Mouse (Mus musculus): ENCODE results near the gene Tubg2. TPM values are rescaled to one million over a fixed set of nuclear protein-coding genes. Genes with fewer than 3 reads are reported as not detected.

Tubg2 gene
- polyA plus RNA-seq, 1 experiment from 2014 or later = 4.2 TPM

Small RNAs within 50 kb of the gene (microRNA-seq; reads per million reads assigned to microRNA genes)
- gene Gm27626 = not detected

Other genes starting within 250 kb of the Tubg2 start
- gene Stat3, start 216.4 kb upstream of the Tubg2 start, polyA plus RNA-seq (2016; fragmentation: Nextera tagmentation; extraction: Ambion mirVana) = 33.7 and 41.5 TPM in 2 replicates
- 139 and 252 TPM in 2 replicates for gene Cavin1, start 185.0 kb upstream of the Tubg2 start, polyA plus RNA-seq (2016; fragmentation: Nextera tagmentation; extraction: Ambion mirVana)
- 54.4 and 66.3 TPM in 2 replicates for gene Atp6v0a1, start 146.5 kb upstream of the Tubg2 start, polyA plus RNA-seq (2016; fragmentation: Nextera tagmentation; extraction: Ambion mirVana)
- gene Naglu, start 85.9 kb upstream of the Tubg2 start, polyA plus RNA-seq (2016; fragmentation: Nextera tagmentation; extraction: Ambion mirVana) = 13.9 and 15.8 TPM in 2 replicates
- gene Hsd17b1, start 77.5 kb upstream of the Tubg2 start, polyA plus RNA-seq (2016; fragmentation: Nextera tagmentation; extraction: Ambion mirVana) = 0.21 TPM in 1 of 2 replicates, not detected in the other
- gene Coasy, start 73.3 kb upstream of the Tubg2 start, polyA plus RNA-seq (2016; fragmentation: Nextera tagmentation; extraction: Ambion mirVana) = 36.5 and 37.0 TPM in 2 replicates
- 42.6 and 52.0 TPM in 2 replicates for gene Mlx, start 68.6 kb upstream of the Tubg2 start, polyA plus RNA-seq (2016; fragmentation: Nextera tagmentation; extraction: Ambion mirVana)
- gene Psmc3ip, start 60.5 kb upstream of the Tubg2 start, polyA plus RNA-seq (2016; fragmentation: Nextera tagmentation; extraction: Ambion mirVana) = 29.6 and 40.8 TPM in 2 replicates
- gene Retreg3, start 36.0 kb upstream of the Tubg2 start, polyA plus RNA-seq (2016; fragmentation: Nextera tagmentation; extraction: Ambion mirVana) = 12.6 and 13.0 TPM in 2 replicates
- 103 and 110 TPM in 2 replicates for gene Tubg1, start 36.0 kb upstream of the Tubg2 start, polyA plus RNA-seq (2016; fragmentation: Nextera tagmentation; extraction: Ambion mirVana)
- 0.39 and 0.44 TPM in 2 replicates for gene Cntnap1, start 14.6 kb downstream of the Tubg2 start, polyA plus RNA-seq (2016; fragmentation: Nextera tagmentation; extraction: Ambion mirVana)
- 5.6 and 6.4 TPM in 2 replicates for gene Plekhh3, start 15.4 kb downstream of the Tubg2 start, polyA plus RNA-seq (2016; fragmentation: Nextera tagmentation; extraction: Ambion mirVana)
- 0.16 and 0.19 TPM in 2 replicates for gene Ccr10, start 19.5 kb downstream of the Tubg2 start, polyA plus RNA-seq (2016; fragmentation: Nextera tagmentation; extraction: Ambion mirVana)
- 12.9 and 13.3 TPM in 2 replicates for gene Ezh1, start 70.6 kb downstream of the Tubg2 start, polyA plus RNA-seq (2016; fragmentation: Nextera tagmentation; extraction: Ambion mirVana)
- 166 and 202 TPM in 2 replicates for gene Ramp2, start 90.1 kb downstream of the Tubg2 start, polyA plus RNA-seq (2016; fragmentation: Nextera tagmentation; extraction: Ambion mirVana)
- gene Vps25, start 97.8 kb downstream of the Tubg2 start, polyA plus RNA-seq (2016; fragmentation: Nextera tagmentation; extraction: Ambion mirVana) = 130 and 137 TPM in 2 replicates
- gene Wnk4, start 104.7 kb downstream of the Tubg2 start, polyA plus RNA-seq (2016; fragmentation: Nextera tagmentation; extraction: Ambion mirVana) = 13.9 and 14.8 TPM in 2 replicates
- gene Cntd1, start 123.1 kb downstream of the Tubg2 start, polyA plus RNA-seq (2016; fragmentation: Nextera tagmentation; extraction: Ambion mirVana) = 0.79 and 1.6 TPM in 2 replicates
- 189 and 198 TPM in 2 replicates for gene Coa3, start 123.2 kb downstream of the Tubg2 start, polyA plus RNA-seq (2016; fragmentation: Nextera tagmentation; extraction: Ambion mirVana)
- 148 and 165 TPM in 2 replicates for gene Becn1, start 146.4 kb downstream of the Tubg2 start, polyA plus RNA-seq (2016; fragmentation: Nextera tagmentation; extraction: Ambion mirVana)
- 151 and 177 TPM in 2 replicates for gene Psme3, start 160.3 kb downstream of the Tubg2 start, polyA plus RNA-seq (2016; fragmentation: Nextera tagmentation; extraction: Ambion mirVana)
- gene Aoc2, start 169.2 kb downstream of the Tubg2 start, polyA plus RNA-seq (2016; fragmentation: Nextera tagmentation; extraction: Ambion mirVana) = 1.3 and 1.4 TPM in 2 replicates
- 0.06 and 0.14 TPM in 2 replicates for gene Aoc3, start 174.7 kb downstream of the Tubg2 start, polyA plus RNA-seq (2016; fragmentation: Nextera tagmentation; extraction: Ambion mirVana)
- not detected in 2 replicates for gene G6pc, start 211.7 kb downstream of the Tubg2 start, polyA plus RNA-seq (2016; fragmentation: Nextera tagmentation; extraction: Ambion mirVana)

All from heart, embryonic 10.5 days (tissue).